Mouse (Mus musculus): ENCODE results near the gene Cdyl2. TPM values are rescaled to one million over a fixed set of nuclear protein-coding genes. Genes with fewer than 3 reads are reported as not detected.

Cdyl2 gene
- total and polyA plus RNA-seq, 3 experiments = not detected

- H3K9me3 ChIP-seq (replicated peaks; ENCODE audit: insufficient read depth, low read length) = no peaks in the 10 kb centered on the region
- no peak for DNase-seq (ENCODE audit: low read depth, low spot score)
- H3K9ac ChIP-seq (ENCODE audit: control insufficient read depth, low read depth, low read length, poor library complexity, severe bottlenecking) = no peak overlapping the region
Observed at GRCm38 (mm10) chr8:116721451-116721850, 11.3 kb downstream of the Cdyl2 start.

GRCm38 (mm10) chr8:116707496-116707895 is 25.3 kb downstream of the Cdyl2 start:
- DNase-seq (ENCODE audit: low read depth, low spot score) = no peak
- Histone ChIP-seq H3K9ac (ENCODE audit: control insufficient read depth, low read depth, low read length, poor library complexity, severe bottlenecking) (no peak overlapping the region), H3K27me3 (ENCODE audit: control insufficient read depth in 1 of 2, insufficient read depth in 2 of 2, low read length in 2 of 2) (no peaks in the 10 kb centered on the region), H3K27ac (ENCODE audit: control insufficient read depth, low read depth, low read length) (no peak overlapping the region), H3K4me3 (ENCODE audit: control insufficient read depth in 1 of 2, insufficient read depth in 1 of 2, low read depth in 2 of 2, low read length in 2 of 2) (no peak overlapping the region), H3K9me3 (replicated peaks; ENCODE audit: insufficient read depth, low read length) (no peaks in the 10 kb centered on the region), H3K4me1 (ENCODE audit: control insufficient read depth in 1 of 2, insufficient read depth in 2 of 2, low read length in 2 of 2) (no peaks in the 10 kb centered on the region), H3K36me3 (ENCODE audit: control insufficient read depth in 1 of 2, insufficient read depth in 2 of 2, low read length in 2 of 2) (no peaks in the 10 kb centered on the region), H3K79me2 (ENCODE audit: control insufficient read depth, insufficient read depth, low read length, poor library complexity) (no peaks in the 10 kb centered on the region)
- TF ChIP-seq ZNF384 (IDR thresholded peaks at IDR 0.05; ENCODE audit: low read depth, low read length) (no peak), GABPA (IDR thresholded peaks at IDR 0.05; ENCODE audit: low read depth, low read length) (no peak), POLR2A (IDR thresholded peaks at IDR 0.05; ENCODE audit: control insufficient read depth in 1 of 2, insufficient read depth in 1 of 2, low read depth in 1 of 2, low read length in 2 of 2, poor library complexity in 1 of 2) (no peak), ZKSCAN1 (IDR thresholded peaks at IDR 0.05; ENCODE audit: low read depth, low read length) (no peak), CTCF (IDR thresholded peaks at IDR 0.05 in 2 of 3, conservative IDR thresholded peaks at IDR 0.05 in 1 of 3; ENCODE audit: control insufficient read depth in 1 of 3, insufficient read depth in 1 of 3, low read depth in 2 of 3, low read length in 3 of 3, poor library complexity in 1 of 3, severe bottlenecking in 1 of 3) (no peak), TBP (IDR thresholded peaks at IDR 0.05; ENCODE audit: low read depth, low read length) (no peak), MYB (IDR thresholded peaks at IDR 0.05; ENCODE audit: low read depth, low read length) (no peak), ZC3H11A (IDR thresholded peaks at IDR 0.05; ENCODE audit: low read depth, low read length) (no peak), CHD2 (IDR thresholded peaks at IDR 0.05; ENCODE audit: low read length) (no peak), TAL1 (IDR thresholded peaks at IDR 0.05; ENCODE audit: low read length) (no peak)

More at GRCm38 (mm10) chr8:116721451-116721850, 11.3 kb downstream of the Cdyl2 start:
- no peak for TF ChIP-seq CTCF (IDR thresholded peaks at IDR 0.05 in 2 of 3, conservative IDR thresholded peaks at IDR 0.05 in 1 of 3; ENCODE audit: control insufficient read depth in 1 of 3, insufficient read depth in 1 of 3, low read depth in 2 of 3, low read length in 3 of 3, poor library complexity in 1 of 3, severe bottlenecking in 1 of 3)
- no peak for TF ChIP-seq MAZ (IDR thresholded peaks at IDR 0.05; ENCODE audit: low read depth, low read length)
- TF ChIP-seq RAD21 (IDR thresholded peaks at IDR 0.05; ENCODE audit: low read depth, low read length) = no peak
- TF ChIP-seq CHD2 (IDR thresholded peaks at IDR 0.05; ENCODE audit: low read length) = no peak
- no peak for TF ChIP-seq SMC3 (IDR thresholded peaks at IDR 0.05; ENCODE audit: low read depth, low read length)
- TF ChIP-seq HCFC1 (IDR thresholded peaks at IDR 0.05; ENCODE audit: low read depth, low read length) = no peak
- TF ChIP-seq MXI1 (IDR thresholded peaks at IDR 0.05; ENCODE audit: low read depth, low read length) = no peak
- no peak for TF ChIP-seq RCOR1 (IDR thresholded peaks at IDR 0.05; ENCODE audit: low read depth, low read length)
- TF ChIP-seq GABPA (IDR thresholded peaks at IDR 0.05; ENCODE audit: low read depth, low read length) = no peak
- no peak for TF ChIP-seq MAX (IDR thresholded peaks at IDR 0.05; ENCODE audit: low read length)
- no peak for TF ChIP-seq E2F4 (IDR thresholded peaks at IDR 0.05; ENCODE audit: borderline replicate concordance, low read depth, low read length)
- TF ChIP-seq SIN3A (IDR thresholded peaks at IDR 0.05; ENCODE audit: low read length) = no peak
- no peak for TF ChIP-seq MAFK (IDR thresholded peaks at IDR 0.05; ENCODE audit: borderline replicate concordance, low read depth, low read length)
- TF ChIP-seq KAT2A (conservative IDR thresholded peaks at IDR 0.05; ENCODE audit: low read depth, low read length) = no peak
- TF ChIP-seq ELF1 (IDR thresholded peaks at IDR 0.05; ENCODE audit: low read depth, low read length) = no peak
- Histone ChIP-seq H3K27ac (ENCODE audit: control insufficient read depth, low read depth, low read length) (no peak overlapping the region), H3K27me3 (ENCODE audit: control insufficient read depth in 1 of 2, insufficient read depth in 2 of 2, low read length in 2 of 2) (no peaks in the 10 kb centered on the region), H3K4me3 (ENCODE audit: control insufficient read depth in 1 of 2, insufficient read depth in 1 of 2, low read depth in 2 of 2, low read length in 2 of 2) (no peak overlapping the region), H3K4me1 (ENCODE audit: control insufficient read depth in 1 of 2, insufficient read depth in 2 of 2, low read length in 2 of 2) (no peaks in the 10 kb centered on the region), H3K36me3 (ENCODE audit: control insufficient read depth in 1 of 2, insufficient read depth in 2 of 2, low read length in 2 of 2) (no peaks in the 10 kb centered on the region), H3K79me2 (ENCODE audit: control insufficient read depth, insufficient read depth, low read length, poor library complexity) (no peaks in the 10 kb centered on the region)

Measured in MEL (cell line).